Mouse (Mus musculus) C2C12 (cell line): ENCODE data around the gene Usp35.

ENCODE experiments used
- CEBPB ChIP-seq: IDR thresholded peaks from one replicate; pipeline ENCODE4 v1.6.1; 2011; ENCODE audit warnings: low read depth, mild to moderate bottlenecking, control low read depth, moderate library complexity
- CTCF ChIP-seq: IDR thresholded peaks from one replicate; pipeline ENCODE4 v1.5.1; 2011; ENCODE audit not compliant: control insufficient read depth, insufficient read depth, insufficient read length
- MAX ChIP-seq: IDR thresholded peaks from one replicate; pipeline ENCODE4 v1.6.1; 2011; ENCODE audit warnings: mild to moderate bottlenecking, control low read depth
- MYOD1 ChIP-seq: IDR thresholded peaks from one replicate; pipeline ENCODE4 v1.6.1; 2011; ENCODE audit warnings: low read depth; ENCODE audit not compliant: control insufficient read depth, insufficient read length
- MYOG ChIP-seq: IDR thresholded peaks from one replicate; pipeline ENCODE4 v1.6.1; 2011; ENCODE audit not compliant: control insufficient read depth, insufficient read length; ENCODE audit errors: extremely low read depth
- USF1 ChIP-seq: IDR thresholded peaks from one replicate; pipeline ENCODE4 v1.6.1; 2011; ENCODE audit warnings: low read depth, mild to moderate bottlenecking, control low read depth, moderate library complexity

DNA sequence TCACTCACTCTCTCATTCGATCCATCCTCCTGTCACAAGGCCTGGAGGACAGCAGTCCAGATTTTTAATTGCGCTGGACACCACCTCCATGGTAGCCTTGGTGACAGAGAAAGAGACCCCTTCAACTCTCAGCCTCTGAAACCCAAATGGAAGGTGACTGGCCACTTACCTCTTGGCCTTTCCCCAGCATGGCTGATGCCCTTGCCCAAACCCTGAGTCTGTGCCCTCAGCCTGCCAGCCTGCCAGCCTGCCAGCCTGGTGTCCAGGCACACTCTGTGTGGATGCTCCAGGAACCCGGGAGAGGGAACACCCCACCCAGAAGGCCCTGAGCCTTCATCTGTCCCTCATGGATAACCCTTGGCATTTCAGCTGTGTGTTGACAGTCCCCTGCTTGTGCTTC, 2.1 kb downstream of the Usp35 start:
- TF ChIP-seq CTCF (no peak), MAX (no peak), CEBPB (no peak), USF1 (no peak), MYOG (no peak), MYOD1 (no peak)
